Mouse (Mus musculus): ENCODE measurements at regions not wholly inside any gene's neighbourhood (a gene's known extent, or its start where the extent isn't known, plus 50 kb on each side); places are given as distances from the start of the nearest gene placed in this dataset.

GRCm38 (mm10) chr4:9132982-9133625 lies 894.3 kb upstream of the Car8 start:
- DNase-seq (ENCODE audit: low read depth, low spot score) = no peak

- DNase-seq (ENCODE audit: low read depth, low spot score) = no peak
Observed at GRCm38 (mm10) chr4:9132356-9132755, 893.5 kb upstream of the Car8 start.

DNA sequence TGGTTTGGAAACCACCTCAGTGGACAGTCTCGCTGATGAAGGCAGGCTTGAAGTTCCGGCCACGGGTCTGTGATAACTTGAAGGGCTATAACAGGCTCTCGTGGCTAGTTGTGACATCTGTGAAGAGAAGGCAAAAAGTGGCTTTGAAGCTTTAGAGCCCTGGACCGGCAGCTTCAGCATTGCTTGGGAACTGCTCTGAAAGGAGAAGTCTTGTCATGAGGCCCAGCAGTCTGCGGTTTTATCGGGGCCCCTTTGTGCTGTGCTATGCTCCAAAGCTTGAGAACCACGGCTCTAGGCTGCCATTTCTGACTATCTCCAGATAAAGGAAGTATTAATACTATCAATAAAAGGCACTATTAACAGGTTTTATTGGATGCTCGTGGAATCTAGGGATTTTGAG lies 892.8 kb upstream of the Car8 start:
- no peak for DNase-seq (ENCODE audit: low read depth, low spot score)

DNA sequence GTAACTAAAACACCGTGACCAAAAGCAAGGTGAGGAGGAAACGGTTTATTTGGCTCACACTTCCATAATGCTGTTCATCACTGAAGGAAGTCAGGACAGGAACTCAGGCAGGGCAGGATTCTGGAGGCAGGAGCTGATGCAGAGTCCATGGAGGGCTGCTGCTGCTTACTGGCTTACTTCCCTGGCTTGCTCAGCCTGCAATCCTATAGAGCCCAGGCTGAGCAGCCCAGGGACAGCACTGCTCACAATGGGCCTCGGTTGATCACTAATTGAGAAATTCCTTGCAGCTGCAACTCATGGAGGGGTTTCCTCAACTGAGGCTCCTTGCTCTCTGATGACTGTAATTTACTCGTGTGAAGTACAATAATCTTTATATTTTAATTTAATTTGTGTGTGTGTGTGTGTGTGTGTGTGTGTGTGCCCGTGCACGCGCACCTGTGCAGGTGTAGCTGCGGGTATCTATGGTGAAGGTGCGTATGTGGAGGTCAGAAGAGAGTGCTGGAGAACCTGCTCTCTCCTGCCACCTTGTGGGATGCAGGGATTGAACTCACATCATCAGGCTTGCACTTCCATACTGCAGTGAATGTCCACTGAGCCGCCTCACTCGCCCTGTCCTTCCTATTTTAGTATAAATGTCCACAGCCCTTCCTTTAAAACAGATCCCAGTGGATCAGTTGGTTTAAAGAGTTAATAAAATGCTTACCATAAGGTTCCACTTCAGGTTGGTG lies 886.6 kb upstream of the Car8 start:
- DNase-seq (ENCODE audit: low read depth, low spot score) = no peak

DNA sequence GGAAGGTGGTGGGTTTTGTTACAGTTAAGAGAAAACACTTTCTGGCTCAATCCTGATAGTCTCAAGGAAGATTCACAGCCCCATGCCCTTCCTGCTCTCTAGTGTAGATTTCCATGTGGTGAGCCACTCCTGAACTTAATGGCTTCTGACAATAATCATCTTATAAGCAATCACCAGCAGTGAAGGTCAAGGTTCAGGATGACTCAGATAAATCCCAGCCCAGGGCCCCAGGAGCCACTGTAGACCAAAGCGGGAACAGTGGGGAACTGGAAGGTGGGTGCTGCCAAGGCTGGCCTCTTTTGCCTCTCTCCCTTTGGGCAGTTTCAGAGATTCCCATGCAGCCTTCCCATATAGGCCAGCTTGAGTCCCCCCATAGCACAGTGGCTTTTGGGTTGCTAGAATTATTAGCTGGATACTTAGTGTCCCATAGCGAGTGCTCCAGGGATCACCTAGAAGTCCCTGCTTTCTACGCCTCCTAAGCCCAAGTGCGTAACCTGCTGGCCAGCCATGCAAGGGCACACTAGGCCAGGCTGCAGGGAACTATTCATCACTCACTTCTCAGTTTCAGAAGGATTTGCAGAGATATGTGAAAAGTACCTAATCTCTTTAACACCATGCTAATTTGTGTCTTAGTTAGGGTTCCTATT lies 885.9 kb upstream of the Car8 start:
- no peak for DNase-seq (ENCODE audit: low read depth, low spot score)

DNA sequence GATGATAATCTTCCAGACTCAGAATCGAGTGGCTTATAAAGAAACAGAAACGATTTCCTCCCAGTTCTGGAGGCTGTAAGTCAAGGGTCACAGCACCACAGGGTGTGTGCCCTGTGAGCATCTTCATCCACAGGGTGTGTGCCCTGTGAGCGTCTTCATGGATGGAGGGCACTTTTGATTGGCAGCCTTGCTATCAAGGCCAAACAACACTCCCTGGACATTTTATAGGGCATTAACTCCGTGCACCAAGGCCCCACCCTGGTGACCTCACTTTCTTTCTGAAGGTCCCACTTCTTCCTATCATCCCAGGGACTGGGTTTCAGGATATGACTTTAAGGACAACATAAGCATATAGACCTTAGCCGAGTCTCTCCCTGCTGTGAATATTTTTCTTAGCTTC lies 885.3 kb upstream of the Car8 start:
- no peak for DNase-seq (ENCODE audit: low read depth, low spot score)

- DNase-seq (ENCODE audit: low read depth, low spot score) = no peak
Observed at GRCm38 (mm10) chr4:9123396-9124031, 884.7 kb upstream of the Car8 start.

DNA sequence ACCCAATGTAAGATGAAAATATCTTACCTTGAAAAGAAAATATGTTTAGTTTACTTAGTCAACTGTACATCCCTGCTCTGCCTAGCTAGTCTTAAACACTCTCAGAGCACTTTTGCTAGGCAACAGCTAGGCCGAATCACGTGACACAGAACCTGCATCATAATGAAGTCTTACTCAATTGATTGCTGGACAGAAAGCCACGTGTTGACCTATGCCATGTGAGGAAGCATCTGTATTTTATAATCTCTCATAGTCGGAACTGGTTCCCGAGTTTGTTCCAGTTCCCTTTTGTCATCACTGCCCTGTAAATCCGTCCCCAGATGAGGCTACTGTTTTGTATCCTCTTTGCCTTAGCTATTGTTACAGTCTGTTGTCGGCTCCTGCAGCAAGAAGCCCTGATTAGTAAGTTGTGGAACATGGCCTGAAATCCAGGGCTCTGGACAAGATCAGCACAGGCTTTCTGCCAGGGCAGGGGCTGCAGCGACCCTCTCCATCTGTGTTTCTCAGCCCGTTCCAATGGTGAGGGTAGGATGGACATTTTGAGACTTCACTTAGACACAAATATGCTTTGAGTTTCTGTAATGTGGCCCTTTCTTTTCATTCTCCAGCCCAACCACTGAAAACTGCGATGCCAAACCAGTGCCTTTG lies 883.9 kb upstream of the Car8 start:
- DNase-seq (ENCODE audit: low read depth, low spot score) = no peak

- no peak for DNase-seq (ENCODE audit: low read depth, low spot score)
Observed at GRCm38 (mm10) chr4:9116955-9117647, 878.3 kb upstream of the Car8 start.

GRCm38 (mm10) chr4:9115874-9116273 lies 877.0 kb upstream of the Car8 start:
- DNase-seq (ENCODE audit: low read depth, low spot score) = no peak

DNA sequence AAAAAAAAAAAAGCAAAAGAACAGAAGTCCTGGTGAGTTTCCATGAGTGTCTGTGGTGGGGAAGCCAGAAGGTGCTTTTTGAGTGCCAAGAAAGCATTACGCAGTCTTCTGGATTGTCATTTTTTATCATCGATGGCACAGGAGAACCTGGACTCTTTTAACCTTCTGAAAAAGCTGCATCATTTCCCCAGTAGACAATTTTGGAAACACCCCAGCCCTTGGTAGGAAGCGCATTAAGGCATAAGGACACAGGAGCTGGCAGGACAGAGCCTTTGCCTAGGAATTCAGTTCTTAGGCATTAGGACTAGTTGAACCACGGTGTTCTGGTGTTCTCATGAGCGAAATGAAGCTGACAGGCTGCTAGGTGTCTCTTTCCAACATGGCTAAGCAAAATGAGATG lies 875.1 kb upstream of the Car8 start:
- no peak for DNase-seq (ENCODE audit: low read depth, low spot score)

- DNase-seq (ENCODE audit: low read depth, low spot score) = no peak
Observed at GRCm38 (mm10) chr4:9110355-9110754, 871.5 kb upstream of the Car8 start.

- no peak for DNase-seq (ENCODE audit: low read depth, low spot score)
Observed at GRCm38 (mm10) chr4:9107295-9107694, 868.5 kb upstream of the Car8 start.

GRCm38 (mm10) chr4:9106778-9107177 lies 867.9 kb upstream of the Car8 start:
- DNase-seq (ENCODE audit: low read depth, low spot score) = no peak

GRCm38 (mm10) chr4:9104657-9105056 lies 865.8 kb upstream of the Car8 start:
- no peak for DNase-seq (ENCODE audit: low read depth, low spot score)

GRCm38 (mm10) chr4:9103958-9104357 lies 865.1 kb upstream of the Car8 start:
- DNase-seq (ENCODE audit: low read depth, low spot score) = no peak

DNA sequence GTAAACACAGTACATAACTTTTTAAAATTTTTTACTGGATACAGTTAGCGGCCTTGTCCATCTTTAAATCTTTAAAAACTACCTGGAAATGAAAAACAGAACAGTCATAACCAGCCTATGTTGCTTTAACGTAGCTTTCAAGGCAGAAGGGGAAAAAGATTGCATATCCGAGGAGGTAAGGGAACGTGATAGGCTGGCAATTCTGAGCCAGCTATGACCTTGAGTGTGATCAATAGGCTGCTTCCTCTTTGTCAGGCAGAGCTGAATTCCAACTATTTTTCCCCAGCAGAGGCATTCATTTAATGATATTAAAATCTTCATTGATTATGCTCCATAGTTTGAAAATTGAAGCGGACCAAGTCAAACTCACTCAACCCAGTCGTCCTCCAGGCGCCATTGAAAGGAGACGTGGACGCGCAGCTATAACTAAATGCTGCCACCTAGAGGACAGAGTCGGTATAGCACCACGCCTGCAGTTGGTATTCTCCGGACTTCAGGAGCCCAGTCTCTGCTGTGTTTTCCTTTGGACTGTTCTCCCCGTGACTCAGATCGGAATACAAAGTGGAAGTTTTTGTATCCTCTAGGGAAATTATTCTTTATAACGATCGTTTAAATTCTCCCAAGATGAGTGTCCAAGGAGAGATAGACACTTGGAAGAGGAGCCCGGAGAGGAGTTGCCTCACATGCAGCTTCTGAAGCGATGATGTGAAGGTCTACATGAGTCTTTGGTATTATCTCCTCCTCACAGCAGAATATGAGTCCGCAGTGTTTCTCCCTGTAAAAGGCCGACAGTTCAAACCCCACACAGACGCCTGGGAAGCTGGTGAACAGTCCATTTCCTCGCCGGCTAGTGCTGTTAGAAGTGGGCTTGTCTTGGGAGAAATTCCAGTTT lies 858.2 kb upstream of the Car8 start:
- peak; percentile 46 for DNase-seq (ENCODE audit: low read depth, low spot score)

GRCm38 (mm10) chr4:9096274-9096673 lies 857.4 kb upstream of the Car8 start:
- no peak for DNase-seq (ENCODE audit: low read depth, low spot score)

- no peak for DNase-seq (ENCODE audit: low read depth, low spot score)
Observed at GRCm38 (mm10) chr4:9095646-9096045, 856.8 kb upstream of the Car8 start.

DNA sequence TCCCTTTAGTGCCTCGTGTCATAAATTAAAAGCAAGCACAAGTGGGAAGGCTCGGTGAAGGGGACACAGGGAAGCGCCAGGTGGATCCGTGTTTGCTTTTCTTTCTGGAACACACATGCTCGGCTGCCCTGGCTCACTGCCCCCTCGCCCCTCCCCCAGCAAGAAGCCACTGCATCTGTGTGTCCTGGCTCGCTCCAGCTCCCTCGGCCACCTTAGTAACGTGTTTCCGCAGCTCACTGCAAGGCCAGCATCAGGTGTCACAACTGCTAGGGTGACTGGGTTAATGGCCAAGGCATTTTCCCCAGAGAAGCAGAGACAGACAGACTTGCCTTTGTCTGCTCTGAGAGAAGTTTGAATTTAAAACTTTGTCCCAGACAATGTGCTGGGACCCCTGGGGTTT lies 855.7 kb upstream of the Car8 start:
- no peak for DNase-seq (ENCODE audit: low read depth, low spot score)
